ENCODE assay signal across 10 mouse cellular contexts in the genomic region with DNA sequence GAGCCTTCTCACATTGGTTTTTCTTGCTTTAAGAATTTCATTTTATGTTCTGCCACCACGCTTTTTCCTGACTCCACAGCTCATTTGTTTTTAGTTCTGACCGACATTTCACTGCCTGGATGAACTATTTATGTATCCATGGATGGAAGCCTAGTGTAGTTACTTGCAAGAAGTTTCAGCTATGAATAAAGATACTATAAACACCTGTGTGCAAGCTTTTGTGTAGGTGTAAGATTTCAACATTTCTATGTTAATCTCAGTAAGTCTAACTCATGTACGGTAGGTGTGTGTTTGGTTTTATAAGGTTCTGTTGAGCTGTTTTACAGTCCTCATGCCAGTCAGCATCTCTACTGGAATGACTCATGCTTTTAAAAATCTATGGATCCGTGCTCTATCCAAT.
"Had no signal": no experiment of that assay in that cellular context is flagged by ENCODE, and none has a peak within 500 bp of the region (broad histone marks: within the 10 kb centered on the region; RNA-seq: fewer than 3 reads in every experiment).

No protein-coding gene starts in this region.

- DNase-seq: kidney, adult 18-20 months; kidney, adult 9 months; kidney, postnatal 14 days; kidney, postnatal 4 days; liver; lung, adult 18-20 months; lung, postnatal 10 days; lung, postnatal 36 days; retina, postnatal 1 day; thymus, postnatal 25 days had no signal
